Mouse (Mus musculus) C2C12 (cell line): ENCODE measurements around the gene Tanc2. TPM values are rescaled to one million over a fixed set of nuclear protein-coding genes. Genes with fewer than 3 reads are reported as not detected.

ENCODE experiments used
- H3K27me3 ChIP-seq: one replicate; pipeline ENCODE4 v1.6.1; 2011; ENCODE audit not compliant: control insufficient read depth, insufficient read depth, insufficient read length
- H3K36me3 ChIP-seq: one replicate; pipeline ENCODE4 v1.6.1; 2011; ENCODE audit not compliant: control insufficient read depth, insufficient read depth
- H3K4me3 ChIP-seq: one replicate; pipeline ENCODE4 v1.5.1; 2011; ENCODE audit warnings: mild to moderate bottlenecking, control low read depth; ENCODE audit not compliant: poor library complexity, insufficient read depth, severe bottlenecking
- H3K79me2 ChIP-seq: one replicate; pipeline ENCODE4 v1.6.1; 2011; ENCODE audit not compliant: control insufficient read depth, insufficient read depth
- H3K79me3 ChIP-seq: one replicate; pipeline ENCODE4 v1.6.1; 2011; ENCODE audit warnings: low read depth, control low read depth
- H3ac ChIP-seq: one replicate; pipeline ENCODE3; 2011; ENCODE audit warnings: low read depth; ENCODE audit not compliant: control insufficient read depth, insufficient read length
- CEBPB ChIP-seq: IDR thresholded peaks from one replicate; pipeline ENCODE4 v1.6.1; 2011; ENCODE audit warnings: low read depth, mild to moderate bottlenecking, control low read depth, moderate library complexity
- CTCF ChIP-seq: IDR thresholded peaks from one replicate; pipeline ENCODE4 v1.5.1; 2011; ENCODE audit not compliant: control insufficient read depth, insufficient read depth, insufficient read length
- FOSL1 ChIP-seq: IDR thresholded peaks from one replicate; pipeline ENCODE4 v1.8.0; 2011; ENCODE audit warnings: mild to moderate bottlenecking, low read length; ENCODE audit not compliant: poor library complexity, insufficient read depth, severe bottlenecking
- MAX ChIP-seq: IDR thresholded peaks from one replicate; pipeline ENCODE4 v1.6.1; 2011; ENCODE audit warnings: mild to moderate bottlenecking, control low read depth
- MYOD1 ChIP-seq: IDR thresholded peaks from one replicate; pipeline ENCODE4 v1.6.1; 2011; ENCODE audit warnings: low read depth; ENCODE audit not compliant: control insufficient read depth, insufficient read length
- MYOG ChIP-seq: IDR thresholded peaks from one replicate; pipeline ENCODE4 v1.6.1; 2011; ENCODE audit not compliant: control insufficient read depth, insufficient read length; ENCODE audit errors: extremely low read depth
- USF1 ChIP-seq: IDR thresholded peaks from one replicate; pipeline ENCODE4 v1.6.1; 2011; ENCODE audit warnings: low read depth, mild to moderate bottlenecking, control low read depth, moderate library complexity
- polyA plus RNA-seq: library from polyadenylated mRNA; unstranded; fragments of >200 nt; fragmentation: generic; extraction: Trizol; gene quantifications from one replicate; pipeline ENCODE4 v1.2.1, GENCODE M21; 2012; ENCODE audit warnings: missing spikeins

Tanc2 gene
- polyA plus RNA-seq, 1 experiment, result 5.8 TPM

DNA sequence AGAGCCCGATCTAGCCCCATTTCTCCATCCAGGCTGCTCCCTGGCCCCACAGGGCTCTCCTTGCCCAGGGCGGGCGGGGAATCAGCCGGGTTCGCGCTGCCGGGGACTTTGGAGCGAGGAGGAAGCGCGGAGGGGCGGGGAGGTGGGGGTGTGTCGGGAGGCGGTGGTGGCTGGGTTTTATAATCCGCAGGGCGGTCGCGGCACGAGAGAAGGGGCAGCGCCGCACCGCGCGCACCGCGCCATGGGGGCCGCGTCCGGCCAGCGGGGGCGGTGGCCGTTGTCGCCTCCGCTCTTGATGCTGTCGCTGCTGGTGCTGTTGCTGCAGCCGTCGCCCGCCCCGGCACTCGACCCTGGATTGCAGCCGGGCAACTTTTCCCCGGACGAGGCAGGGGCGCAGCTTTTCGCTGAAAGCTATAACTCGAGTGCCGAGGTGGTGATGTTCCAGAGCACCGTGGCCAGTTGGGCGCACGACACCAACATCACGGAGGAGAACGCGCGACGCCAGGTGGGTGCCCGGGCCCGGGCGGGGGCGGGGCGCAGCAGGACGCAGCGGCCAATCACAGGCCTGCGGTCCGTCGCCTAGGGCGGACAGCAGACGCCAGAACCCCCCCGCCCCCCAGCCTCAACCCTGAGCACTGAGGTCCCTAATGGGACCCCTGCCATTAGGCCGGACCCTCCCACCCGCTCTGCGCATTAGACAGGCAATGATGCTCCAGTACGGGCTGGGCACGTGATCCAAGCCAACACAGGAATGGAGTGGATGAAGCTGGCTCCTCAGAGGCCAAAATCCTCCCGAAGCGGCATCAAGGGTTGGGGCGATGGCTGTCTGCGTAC, 378.2 kb downstream of the Tanc2 start, which contains the start of gene Ace:
Gene Ace, plus strand, starts transcription at position 205 of the 834 bp plus-strand sequence.
- H3K36me3 ChIP-seq, result no peaks in the 10 kb centered on the region
- no peaks in the 10 kb centered on the region for H3K79me2 ChIP-seq
- H3K4me3 ChIP-seq, result peak within 1 kb of the TSS; percentile 21
- peak within 1 kb of the TSS; percentile 67 for H3ac ChIP-seq
- TF ChIP-seq CEBPB (no peak), FOSL1 (no peak), USF1 (peak; percentile 69), MYOG (no peak)
- no peaks in the 10 kb centered on the region for H3K79me3 ChIP-seq
- H3K27me3 ChIP-seq, result peaks cover 23% of the 10 kb centered on the region

DNA sequence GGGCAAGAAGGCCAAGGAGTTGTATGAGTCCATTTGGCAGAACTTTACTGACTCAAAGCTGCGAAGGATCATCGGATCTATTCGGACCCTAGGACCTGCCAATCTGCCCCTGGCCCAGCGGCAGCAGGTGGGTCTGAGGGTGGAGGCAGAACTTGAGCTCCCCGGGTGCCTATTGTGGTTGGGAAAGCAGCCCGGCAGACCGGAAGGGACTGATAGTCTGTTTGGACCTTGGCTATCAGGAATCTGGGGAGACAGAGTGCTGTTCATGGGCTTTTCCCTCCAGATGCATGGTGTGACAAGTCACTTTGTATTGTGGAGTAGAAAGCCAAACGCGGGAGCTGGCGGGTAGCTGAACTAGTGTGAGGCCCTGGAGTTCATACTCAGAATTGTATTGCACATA, 379.2 kb downstream of the Tanc2 start:
- TF ChIP-seq MAX, result no peak
- Histone ChIP-seq H3K79me2 (no peaks in the 10 kb centered on the region), H3K36me3 (no peaks in the 10 kb centered on the region), H3ac (no peak overlapping the region), H3K4me3 (no peak overlapping the region), H3K79me3 (no peaks in the 10 kb centered on the region), H3K27me3 (peaks cover 23% of the 10 kb centered on the region)

DNA sequence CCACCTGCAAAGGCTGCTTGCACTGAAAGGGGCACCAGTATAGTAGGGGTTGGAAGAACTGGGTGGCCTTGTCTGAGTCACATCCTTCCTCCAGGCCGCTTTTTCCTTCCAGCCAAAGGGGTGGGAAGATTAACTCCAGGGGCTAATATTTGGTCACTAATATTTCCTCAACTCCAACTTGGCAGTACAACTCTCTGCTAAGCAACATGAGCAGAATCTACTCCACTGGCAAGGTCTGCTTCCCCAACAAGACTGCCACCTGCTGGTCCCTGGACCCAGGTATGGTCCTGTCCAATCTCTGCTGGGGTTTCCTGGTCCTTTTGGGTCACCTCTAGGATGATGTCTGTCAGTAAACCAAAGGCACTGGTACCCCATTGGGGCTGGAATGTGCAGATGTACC, 379.7 kb downstream of the Tanc2 start:
- TF ChIP-seq MYOG (no peak), MYOD1 (no peak), CEBPB (no peak), FOSL1 (no peak), CTCF (no peak), USF1 (no peak), MAX (no peak)
- Histone ChIP-seq H3K79me2 (no peaks in the 10 kb centered on the region), H3K36me3 (no peaks in the 10 kb centered on the region), H3ac (no peak overlapping the region), H3K4me3 (no peak overlapping the region), H3K27me3 (peaks cover 23% of the 10 kb centered on the region), H3K79me3 (no peaks in the 10 kb centered on the region)

DNA sequence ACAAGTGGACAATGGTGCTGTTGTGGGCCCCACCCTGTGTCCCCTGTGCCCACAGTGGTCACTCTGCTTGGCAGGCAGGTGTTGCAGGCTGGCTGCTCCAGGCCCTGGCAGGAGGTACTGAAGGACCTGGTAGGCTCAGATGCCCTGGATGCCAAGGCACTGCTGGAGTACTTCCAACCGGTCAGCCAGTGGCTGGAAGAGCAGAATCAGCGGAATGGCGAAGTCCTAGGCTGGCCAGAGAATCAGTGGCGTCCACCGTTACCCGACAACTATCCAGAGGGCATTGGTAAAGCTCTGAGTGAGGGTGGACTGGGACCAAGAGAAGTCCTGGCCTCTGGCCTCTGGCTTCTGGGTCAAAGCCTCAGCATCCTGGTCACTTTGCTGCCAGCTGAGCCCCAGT, 384.8 kb downstream of the Tanc2 start:
- H3ac ChIP-seq, result no peak overlapping the region
- no peak for TF ChIP-seq FOSL1
- no peak for TF ChIP-seq MYOG
- no peak for TF ChIP-seq USF1
- no peak for TF ChIP-seq MAX
- TF ChIP-seq CTCF, result no peak
- TF ChIP-seq MYOD1, result no peak
- no peak for TF ChIP-seq CEBPB
- no peaks in the 10 kb centered on the region for H3K79me3 ChIP-seq
- H3K4me3 ChIP-seq, result no peak overlapping the region
- peaks cover 17% of the 10 kb centered on the region for H3K27me3 ChIP-seq
- H3K36me3 ChIP-seq, result no peaks in the 10 kb centered on the region
- H3K79me2 ChIP-seq, result no peaks in the 10 kb centered on the region

DNA sequence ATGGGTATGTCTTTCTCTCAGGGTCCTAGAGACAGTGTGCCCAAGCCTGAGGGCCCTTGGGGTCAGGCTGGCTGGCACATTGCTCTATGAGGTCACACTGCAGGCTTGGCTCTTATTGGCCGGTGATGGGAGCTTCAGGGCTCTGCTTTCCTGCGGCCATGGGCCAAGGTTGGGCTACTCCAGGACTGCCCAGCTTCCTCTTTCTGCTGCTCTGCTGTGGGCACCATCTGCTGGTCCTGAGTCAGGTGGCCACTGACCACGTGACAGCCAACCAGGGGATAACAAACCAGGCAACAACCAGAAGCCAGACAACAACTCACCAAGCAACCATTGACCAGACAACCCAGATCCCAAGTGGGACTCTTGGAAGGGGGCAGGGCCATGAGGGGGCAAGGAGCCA, 385.3 kb downstream of the Tanc2 start:
- no peaks in the 10 kb centered on the region for H3K79me2 ChIP-seq
- TF ChIP-seq MYOG (no peak), FOSL1 (no peak), CTCF (no peak), CEBPB (no peak), MAX (no peak), MYOD1 (no peak), USF1 (no peak)
- peaks cover 18% of the 10 kb centered on the region for H3K27me3 ChIP-seq

DNA sequence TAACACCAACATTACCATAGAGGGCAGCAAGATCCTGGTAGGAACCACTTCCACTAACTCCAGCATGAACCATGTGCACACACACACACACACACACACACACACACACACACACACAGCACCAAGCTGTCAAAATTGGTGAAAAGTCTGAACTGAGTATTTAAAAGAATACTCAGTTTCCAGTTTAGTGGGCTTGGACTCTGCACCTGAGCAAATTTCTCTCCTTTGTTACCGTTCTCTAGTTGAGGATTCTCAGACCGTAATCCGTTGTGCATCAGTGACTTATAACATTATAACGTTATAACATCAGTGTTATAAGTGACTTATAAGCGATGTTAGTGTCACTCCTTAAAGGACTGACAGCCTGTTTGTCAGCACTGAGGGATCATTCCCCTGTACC, 385.9 kb downstream of the Tanc2 start:
- peaks cover 20% of the 10 kb centered on the region for H3K27me3 ChIP-seq
- no peaks in the 10 kb centered on the region for H3K36me3 ChIP-seq
- H3K4me3 ChIP-seq, result no peak overlapping the region
- H3ac ChIP-seq, result no peak overlapping the region
- no peaks in the 10 kb centered on the region for H3K79me3 ChIP-seq
- no peaks in the 10 kb centered on the region for H3K79me2 ChIP-seq
- no peak for TF ChIP-seq FOSL1
- TF ChIP-seq USF1, result no peak
- no peak for TF ChIP-seq CTCF
- no peak for TF ChIP-seq MAX
- no peak for TF ChIP-seq MYOG
- TF ChIP-seq MYOD1, result no peak
- no peak for TF ChIP-seq CEBPB

More for the DNA sequence above, 385.3 kb downstream of the Tanc2 start:
- no peaks in the 10 kb centered on the region for H3K36me3 ChIP-seq
- H3K79me3 ChIP-seq, result no peaks in the 10 kb centered on the region
- no peak overlapping the region for H3K4me3 ChIP-seq
- no peak overlapping the region for H3ac ChIP-seq
